Mouse (Mus musculus) gonadal fat pad, adult 2 months (tissue): ENCODE results near the gene Arhgap1. TPM values are rescaled to one million over a fixed set of nuclear protein-coding genes. Genes with fewer than 3 reads are reported as not detected.
"Not testable (repeated sequence)": the region's sequence is repeated elsewhere in the genome, so short reads cannot be mapped to it uniquely, and the experiment has no call there.

Source experiments
- DNase-seq: peaks from one replicate; pipeline ENCODE4 v3.0.0-alpha.2; 2012; ENCODE audit warnings: low read depth
- polyA plus RNA-seq: library from polyadenylated mRNA; depleted of rRNA; stranded (reverse); fragments of >200 nt; gene quantifications from 2 replicates; pipeline ENCODE4 v1.2.3, GENCODE M21; 2012; rRNA removed

The Arhgap1 gene
- polyA plus RNA-seq, result 97.9 and 103 TPM in 2 replicates

GRCm38 (mm10) chr2:91649553-91650359 is at the start of gene Arhgap1, which contains the start of gene Zfp408:
Arhgap1 (plus strand) TSS chr2:91649860.
Zfp408 (minus strand) TSS chr2:91649791.
- peak; percentile 86 for DNase-seq

- DNase-seq, result no peak
These were observed 49.2 kb upstream of the Arhgap1 start for GRCm38 (mm10) chr2:91600475-91600874.

- no peak for DNase-seq
These were observed 47.3 kb upstream of the Arhgap1 start for GRCm38 (mm10) chr2:91602389-91602788.

- DNase-seq, result not testable (repeated sequence)
These were observed 40.3 kb upstream of the Arhgap1 start for GRCm38 (mm10) chr2:91609370-91609769.

GRCm38 (mm10) chr2:91622356-91622755 is 27.3 kb upstream of the Arhgap1 start:
- DNase-seq, result no peak

- not testable (repeated sequence) for DNase-seq
These were observed 26.3 kb upstream of the Arhgap1 start for GRCm38 (mm10) chr2:91623366-91623765.

- no peak for DNase-seq
These were observed 22.2 kb upstream of the Arhgap1 start for GRCm38 (mm10) chr2:91627486-91627885.

- no peak for DNase-seq
These were observed 21.5 kb upstream of the Arhgap1 start for GRCm38 (mm10) chr2:91628171-91628570.

GRCm38 (mm10) chr2:91629682-91630081 is 20.0 kb upstream of the Arhgap1 start:
- DNase-seq, result no peak

GRCm38 (mm10) chr2:91630384-91630783 is 19.3 kb upstream of the Arhgap1 start:
- DNase-seq, result no peak

- DNase-seq, result no peak
These were observed 17.8 kb upstream of the Arhgap1 start for GRCm38 (mm10) chr2:91631826-91632225.

GRCm38 (mm10) chr2:91632316-91632715 is 17.3 kb upstream of the Arhgap1 start:
- DNase-seq, result no peak

GRCm38 (mm10) chr2:91633334-91633977 is 16.2 kb upstream of the Arhgap1 start:
- DNase-seq, result no peak

GRCm38 (mm10) chr2:91634841-91635240 is 14.8 kb upstream of the Arhgap1 start:
- no peak for DNase-seq

GRCm38 (mm10) chr2:91635486-91635885 is 14.2 kb upstream of the Arhgap1 start:
- DNase-seq, result no peak

GRCm38 (mm10) chr2:91636229-91636628 is 13.4 kb upstream of the Arhgap1 start, which contains the start of gene F2:
F2 (minus strand) TSS chr2:91636414.
- no peak for DNase-seq

- no peak for DNase-seq
These were observed 12.8 kb upstream of the Arhgap1 start for GRCm38 (mm10) chr2:91636727-91637338.

GRCm38 (mm10) chr2:91638931-91639330 is 10.7 kb upstream of the Arhgap1 start:
- no peak for DNase-seq

- DNase-seq, result no peak
These were observed 6.7 kb upstream of the Arhgap1 start for GRCm38 (mm10) chr2:91642825-91643415.

GRCm38 (mm10) chr2:91644021-91644420 is 5.6 kb upstream of the Arhgap1 start:
- no peak for DNase-seq

- DNase-seq, result no peak
These were observed 4.3 kb upstream of the Arhgap1 start for GRCm38 (mm10) chr2:91645354-91645753.

GRCm38 (mm10) chr2:91645811-91646210 is 3.8 kb upstream of the Arhgap1 start:
- no peak for DNase-seq
